Mouse (Mus musculus) heart, embryonic 11.5 days (tissue): ENCODE data around the gene Tyw3. TPM values are rescaled to one million over a fixed set of nuclear protein-coding genes. Genes with fewer than 3 reads are reported as not detected.

Source experiments
- ATAC-seq: fragments of 200-750 bp; cut with Nextera tagmentation; replicated peaks from 2 replicates; pipeline ENCODE4 v1.8.0; 2017; ENCODE audit warnings: moderate library complexity; ENCODE audit not compliant: insufficient number of reproducible peaks, low FRiP score, low TSS enrichment
- H3K27ac ChIP-seq: fragments of 300-500 bp; sonication (generic); 2 replicates; pipeline ENCODE4 v1.5.1; 2014; ENCODE audit warnings: mild to moderate bottlenecking, low read depth, low read length
- H3K27me3 ChIP-seq: fragments of 300-500 bp; sonication (generic); 2 replicates; pipeline ENCODE4 v1.6.1; 2014; ENCODE audit warnings: mild to moderate bottlenecking, low read length, mixed read lengths; ENCODE audit not compliant: control insufficient read depth, insufficient read depth
- H3K36me3 ChIP-seq: fragments of 300-500 bp; sonication (generic); 2 replicates; pipeline ENCODE4 v1.6.1; 2014; ENCODE audit warnings: mild to moderate bottlenecking, low read length, moderate library complexity, mixed read lengths; ENCODE audit not compliant: control insufficient read depth, insufficient read depth
- H3K4me1 ChIP-seq: fragments of 300-500 bp; sonication (generic); 2 replicates; pipeline ENCODE4 v1.6.1; 2014; ENCODE audit warnings: low read length; ENCODE audit not compliant: control insufficient read depth, insufficient read depth
- H3K4me2 ChIP-seq: fragments of 300-500 bp; sonication (generic); 2 replicates; pipeline ENCODE4 v1.6.1; 2014; ENCODE audit warnings: mild to moderate bottlenecking, moderate library complexity
- H3K4me3 ChIP-seq: fragments of 300-500 bp; sonication (generic); 2 replicates; pipeline ENCODE4 v1.5.1; 2014; ENCODE audit warnings: low read depth, low read length
- H3K9ac ChIP-seq: fragments of 300-500 bp; sonication (generic); 2 replicates; pipeline ENCODE4 v1.6.1; 2014; ENCODE audit warnings: mild to moderate bottlenecking, low read depth, low read length, moderate library complexity
- H3K9me3 ChIP-seq: fragments of 300-500 bp; sonication (generic); replicated peaks from 2 replicates; pipeline ENCODE4 v1.6.1; 2016; ENCODE audit warnings: low read length; ENCODE audit not compliant: control insufficient read depth
- WGBS: fragments of 180-500 bp; shearing (Covaris S2); extraction: QIAGEN DNeasy Blood & Tissue Kit; methylation state at CpG from one replicate; pipeline ENCODE4 v1.1.7; 2014; ENCODE audit not compliant: insufficient replicate concordance; 5-methylcytosine and 5-hydroxymethylcytosine counted together
- polyA plus RNA-seq: library from polyadenylated mRNA; unstranded; fragments of >200 nt; fragmentation: Nextera tagmentation; extraction: Ambion mirVana; gene quantifications from 2 replicates; pipeline ENCODE4 v1.2.1, GENCODE M21; 2014

The Tyw3 gene
- polyA plus RNA-seq, 1 experiment from 2014 or later = 17.9 TPM

GRCm38 (mm10) chr3:154526610-154527009, 70.3 kb downstream of the Tyw3 start:
- H3K27me3 ChIP-seq = no peaks in the 10 kb centered on the region
- no peak overlapping the region for H3K4me3 ChIP-seq
- whole genome bisulfite sequencing = 25% methylated on average over 6 of the region's 6 CpGs
- H3K36me3 ChIP-seq = no peaks in the 10 kb centered on the region
- no peak for ATAC-seq
- H3K27ac ChIP-seq = no peak overlapping the region
- no peaks in the 10 kb centered on the region for H3K9me3 ChIP-seq
- H3K9ac ChIP-seq = no peak overlapping the region; the same call in 1 of the 2 replicates
- no peaks in the 10 kb centered on the region for H3K4me1 ChIP-seq
- H3K4me2 ChIP-seq = no peak overlapping the region

Other genes with a start within 250 kb of the Tyw3 start
- 12.2 and 14.5 TPM in 2 replicates for gene Cryz, start 393 bp downstream of the Tyw3 start, polyA plus RNA-seq
- gene Erich3, start 66.8 kb upstream of the Tyw3 start, polyA plus RNA-seq = 0.10 and 0.21 TPM in 2 replicates